8 mouse cellular contexts compared by ENCODE assay signal in the genomic region with DNA sequence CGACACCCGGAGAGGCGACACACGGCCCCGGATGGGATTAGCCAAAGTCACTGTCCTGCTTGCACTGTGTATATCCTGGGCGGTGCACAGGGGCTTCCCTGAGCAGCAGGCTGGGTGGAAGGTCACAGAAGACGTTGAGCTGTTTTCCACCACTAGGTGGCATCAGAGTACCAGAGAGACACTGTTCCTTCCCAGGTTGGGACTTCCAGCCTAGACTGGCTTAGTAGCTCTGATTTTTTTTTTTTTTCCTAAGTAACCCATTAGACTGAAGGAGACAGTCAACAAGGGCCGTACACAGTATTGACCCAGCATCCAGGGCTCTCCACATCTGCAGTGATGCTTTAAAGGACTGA.
A peak's percentile ranks its signal among the peaks of the same experiment; 100 is the strongest.
DNase-seq lines count a peak whose midpoint lies in the region; ATAC-seq and TF ChIP-seq lines count a peak whose summit lies in the region.

No protein-coding gene starts in this region.

- peaks cover 3% of the 10 kb centered on the region; the same call in 1 of the 2 replicates for H3K36me3 ChIP-seq in hindbrain, embryonic 14.5 days (replicated peaks; ENCODE audit: control insufficient read depth, insufficient read depth)

- 35% methylated on average over 8 of the region's 8 CpGs for WGBS in hindbrain, embryonic 14.5 days

- no peak overlapping the region for H3K9ac ChIP-seq in hindbrain, embryonic 14.5 days

- H3K27me3 ChIP-seq in Patski = no peaks in the 10 kb centered on the region
- no peaks in the 10 kb centered on the region for H3K27me3 ChIP-seq in hindbrain, embryonic 14.5 days (ENCODE audit: control insufficient read depth, insufficient read depth, low read length)

- CTCF ChIA-PET in Patski (lab: Charles Lee) = interaction anchor here (0.6 to 9.7 kb wide), 22 partner anchors 9 to 219 kb away, joined by 3 to 181 read pairs (median 5); a partner anchor contains a TSS

- POLR2A ChIA-PET in Patski (lab: Charles Lee) = interaction anchor here (0.7 to 1.4 kb wide), 4 partner anchors 26 to 118 kb away, joined by 3 to 5 read pairs (median 3); no protein-coding TSS in a partner anchor

- in situ Hi-C loops in Patski (cut with MboI; ENCODE audit: low pct_unique_long_range_greater_than_20kb) = loop anchor here (5.0 to 10.0 kb wide), 2 partner anchors 65 to 292 kb away; a partner anchor contains a TSS

- peak; percentile 54 for DNase-seq in Patski (ENCODE audit: low read depth, low spot score)
- DNase-seq in cerebellum, adult 9-10 months = peak; percentile 81
- DNase-seq in frontal cortex, adult 2 months (ENCODE audit: extremely low spot score in 1 of 2, low spot score in 1 of 2) = peak; percentile 31 to 87
- DNase-seq in hindbrain, embryonic 14.5 days (ENCODE audit: low spot score) = peak; percentile 89
- peak; percentile 44 to 53 for DNase-seq in layer of hippocampus, postnatal 36 days
- DNase-seq in lung, postnatal 14 days = peak; percentile 89
- DNase-seq in retina, embryonic 14.5 days (ENCODE audit: low spot score) = peak; percentile 93
- DNase-seq in urinary bladder, postnatal 25 days (ENCODE audit: low spot score) = peak; percentile 59

- H3K4me1 ChIP-seq in hindbrain, embryonic 14.5 days (replicated peaks; ENCODE audit: control insufficient read depth, insufficient read depth, low read length) = no peaks in the 10 kb centered on the region

- peak; percentile 93 for TF ChIP-seq CTCF in Patski (IDR thresholded peaks at IDR 0.05)

- H3K9me3 ChIP-seq in hindbrain, embryonic 14.5 days (ENCODE audit: control insufficient read depth, low read length) = no peaks in the 10 kb centered on the region

- no peak overlapping the region for H3K4me3 ChIP-seq in hindbrain, embryonic 14.5 days (replicated peaks; ENCODE audit: low read length)

- peak; percentile 80 for ATAC-seq in Patski
- ATAC-seq in hindbrain, embryonic 14.5 days (ENCODE audit: low FRiP score) = peak; percentile 86

- H3K4me2 ChIP-seq in hindbrain, embryonic 14.5 days (replicated peaks) = no peak overlapping the region

- H3K27ac ChIP-seq in hindbrain, embryonic 14.5 days = no peak overlapping the region
